Mouse (Mus musculus) C3H10T1/2 (cell line): Measurements from ENCODE around the gene Ccdc141. TPM values are rescaled to one million over a fixed set of nuclear protein-coding genes. Genes with fewer than 3 reads are reported as not detected.

Experiments used
- polyA plus RNA-seq, 2 experiments: library from polyadenylated mRNA; unstranded; fragments of >200 nt; fragmentation: generic; extraction: Trizol; gene quantifications; one replicate each; pipeline ENCODE4 v1.2.1; 2012; ENCODE audit warnings: missing spikeins in 2 of 2

The Ccdc141 gene
- polyA plus RNA-seq = under 1 TPM; 0.01 to 0.31 TPM

DNA sequence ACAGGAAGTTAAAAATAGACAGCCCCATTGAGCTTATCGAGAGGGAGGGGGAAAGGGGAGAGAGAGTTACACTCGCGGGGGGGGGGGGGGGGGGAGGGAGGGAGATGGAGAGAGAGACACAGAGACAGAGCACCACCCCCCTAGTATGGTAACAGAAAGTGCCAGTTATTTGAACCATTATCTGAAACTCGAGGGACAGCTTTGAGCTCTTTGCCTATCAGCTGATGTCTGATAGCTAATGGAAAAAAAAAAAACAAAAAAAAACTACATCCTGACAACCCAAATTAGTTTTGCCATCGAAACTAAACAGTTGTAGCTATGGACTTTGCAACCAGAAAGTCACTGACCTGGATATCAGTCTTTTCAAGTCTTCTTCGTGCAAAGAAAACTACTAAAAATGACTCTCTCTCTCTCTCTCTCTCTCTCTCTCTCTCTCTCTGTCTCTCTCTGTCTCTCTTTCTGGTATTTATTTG, at the start of gene Ccdc141:
Gene Ccdc141 (minus strand): TSS at position 4 of the 473 bp plus-strand sequence.

DNA sequence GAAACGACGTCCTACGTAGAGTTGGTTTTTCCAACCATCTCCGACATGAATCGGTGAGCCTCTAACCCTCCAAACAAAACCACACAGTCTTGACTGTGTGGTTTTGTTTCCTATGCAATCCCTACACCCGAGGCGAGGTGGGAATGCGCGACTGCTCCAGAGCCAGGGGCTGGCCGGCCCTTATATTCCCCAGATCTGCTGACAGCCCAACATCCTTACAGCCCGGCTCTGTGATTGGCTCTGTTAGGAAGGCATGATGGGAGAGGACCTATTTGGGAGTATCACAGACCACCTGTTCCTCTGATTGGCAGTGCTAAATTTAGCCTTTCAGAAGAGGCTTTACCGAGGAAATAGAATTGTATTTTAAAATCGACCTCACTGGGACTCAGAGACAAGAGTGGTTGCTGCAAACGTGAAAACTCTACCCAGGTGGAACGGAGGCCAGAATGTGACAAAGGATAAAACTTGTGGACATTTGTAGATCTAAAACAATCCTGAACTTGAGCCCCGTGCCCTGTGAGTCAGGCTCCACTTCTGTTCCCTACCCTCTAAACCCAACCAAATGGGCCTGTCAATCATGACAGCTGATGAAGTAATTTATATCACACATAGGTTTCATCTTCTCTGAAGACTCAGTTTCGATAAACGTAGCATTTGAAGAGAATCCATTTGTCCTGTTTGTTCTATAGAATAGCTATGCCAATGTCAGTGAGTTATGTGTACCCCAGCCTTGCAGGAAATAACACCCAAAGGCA, 187.9 kb downstream of the Ccdc141 start, which contains the start of gene Ttn:
Gene Ttn (minus strand): TSS at position 157 of the 755 bp plus-strand sequence.

Other genes with a start within 250 kb of the Ccdc141 start
- gene Ttn, start 188.1 kb downstream of the Ccdc141 start, polyA plus RNA-seq = under 1 TPM; under 0.01 TPM
- gene Sestd1, start 110.0 kb upstream of the Ccdc141 start, polyA plus RNA-seq = 1 to 10 TPM; 1.4 to 6.7 TPM